Mouse (Mus musculus): Measurements from ENCODE around the gene Ugt1a7c. TPM values are rescaled to one million over a fixed set of nuclear protein-coding genes. Genes with fewer than 3 reads are reported as not detected.
A peak's percentile ranks its signal among the peaks of the same experiment; 100 is the strongest.
"Not testable (repeated sequence)": the region's sequence is repeated elsewhere in the genome, so short reads cannot be mapped to it uniquely, and the experiment has no call there.

The Ugt1a7c gene
- polyA plus RNA-seq, 1 experiment from 2014 or later = 57.4 TPM

DNA sequence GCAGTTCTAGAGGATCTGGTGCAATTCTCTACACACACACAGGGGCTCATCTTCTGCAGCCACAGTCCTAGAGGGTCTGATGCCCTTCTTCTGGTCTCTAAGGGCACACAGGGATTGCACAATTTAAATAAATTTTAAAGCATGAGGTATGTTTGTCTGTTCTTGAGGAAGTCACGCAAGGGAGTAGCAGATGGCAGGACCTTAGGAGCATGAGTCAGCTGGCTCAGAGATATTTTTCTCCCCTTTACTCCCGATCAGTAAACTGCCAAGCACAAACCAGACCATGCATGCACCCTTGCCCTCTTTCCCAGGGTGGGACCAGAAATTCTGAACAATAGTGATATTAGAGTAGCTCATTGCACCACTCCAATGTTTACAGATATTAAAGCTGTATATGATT, 63.6 kb downstream of the Ugt1a7c start:
- Histone ChIP-seq H3K9ac (ENCODE audit: low read depth, low read length) (no peak overlapping the region), H3K27me3 (replicated peaks; ENCODE audit: control insufficient read depth, insufficient read depth, low read length) (no peaks in the 10 kb centered on the region), H3K27ac (ENCODE audit: low read depth, low read length) (no peak overlapping the region), H3K4me3 (ENCODE audit: low read depth, low read length) (no peak overlapping the region), H3K36me3 (ENCODE audit: control insufficient read depth, insufficient read depth) (no peaks in the 10 kb centered on the region), H3K4me1 (replicated peaks; ENCODE audit: control insufficient read depth, insufficient read depth, low read length) (no peaks in the 10 kb centered on the region), H3K4me2 (replicated peaks; ENCODE audit: low read depth) (no peak overlapping the region), H3K9me3 (ENCODE audit: control insufficient read depth) (no peaks in the 10 kb centered on the region)
- ATAC-seq = peak; percentile 31
- WGBS = 24% methylated on average over 2 of the region's 2 CpGs
- no peak for TF ChIP-seq CTCF (IDR thresholded peaks at IDR 0.05; ENCODE audit: low read depth)

DNA sequence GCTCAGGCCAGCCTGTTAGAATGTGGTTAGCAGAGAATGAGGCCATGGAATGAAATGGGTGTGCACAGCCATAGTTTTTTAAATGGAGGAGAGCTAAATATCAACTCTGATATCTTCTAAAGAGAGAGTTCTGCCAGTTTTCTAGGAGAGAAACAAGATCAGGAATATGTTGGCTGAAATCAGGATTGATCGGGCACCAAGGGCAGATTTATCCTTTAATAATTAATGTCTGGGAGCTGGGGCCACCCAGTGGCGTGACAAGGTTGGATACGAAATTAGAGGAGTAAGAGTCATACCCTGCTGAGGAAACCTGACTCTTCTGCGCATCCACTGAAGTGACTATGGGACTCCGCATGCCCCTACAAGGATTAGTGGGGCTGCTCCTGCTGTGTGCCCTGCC, 70.8 kb downstream of the Ugt1a7c start, which contains the start of gene Ugt1a5:
Gene Ugt1a5 (plus strand): TSS at position 302 of the 400 bp plus-strand sequence.
- 78% methylated on average over 5 of the region's 5 CpGs for WGBS
- Histone ChIP-seq H3K4me2 (replicated peaks; ENCODE audit: low read depth) (no peak within 1 kb of the TSS), H3K36me3 (ENCODE audit: control insufficient read depth, insufficient read depth) (no peaks in the 10 kb centered on the region), H3K27me3 (replicated peaks; ENCODE audit: control insufficient read depth, insufficient read depth, low read length) (no peaks in the 10 kb centered on the region), H3K9ac (ENCODE audit: low read depth, low read length) (no peak within 1 kb of the TSS), H3K27ac (ENCODE audit: low read depth, low read length) (no peak within 1 kb of the TSS), H3K4me1 (replicated peaks; ENCODE audit: control insufficient read depth, insufficient read depth, low read length) (no peaks in the 10 kb centered on the region), H3K9me3 (ENCODE audit: control insufficient read depth) (no peaks in the 10 kb centered on the region; the same call in 1 of the 2 replicates), H3K4me3 (ENCODE audit: low read depth, low read length) (no peak within 1 kb of the TSS)
- TF ChIP-seq CTCF (IDR thresholded peaks at IDR 0.05; ENCODE audit: low read depth) = no peak
- no peak for ATAC-seq

DNA sequence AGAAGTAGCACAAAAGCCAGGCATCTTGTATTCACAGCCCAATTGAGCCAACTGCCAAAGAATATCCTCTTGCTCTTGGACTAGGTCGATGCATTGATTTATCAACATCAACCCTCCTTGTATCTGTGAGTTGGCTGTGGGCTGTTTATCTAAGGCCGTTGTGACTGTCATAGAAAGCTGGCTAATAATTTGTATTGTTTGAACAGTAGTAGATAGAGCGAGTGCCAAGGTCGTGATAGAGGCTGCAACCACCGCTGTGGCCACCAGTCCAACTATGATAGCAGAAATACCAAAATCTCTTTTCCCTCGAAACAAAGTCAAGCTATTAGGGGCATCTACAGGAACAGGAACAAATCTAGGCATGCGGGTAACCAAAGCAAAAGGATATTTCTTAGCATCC, 77.3 kb downstream of the Ugt1a7c start:
- H3K27me3 ChIP-seq (replicated peaks; ENCODE audit: control insufficient read depth, insufficient read depth, low read length); ATAC-seq; H3K27ac ChIP-seq (ENCODE audit: low read depth, low read length); H3K4me3 ChIP-seq (ENCODE audit: low read depth, low read length); H3K4me2 ChIP-seq (replicated peaks; ENCODE audit: low read depth); H3K4me1 ChIP-seq (replicated peaks; ENCODE audit: control insufficient read depth, insufficient read depth, low read length); H3K9me3 ChIP-seq (ENCODE audit: control insufficient read depth); H3K36me3 ChIP-seq (ENCODE audit: control insufficient read depth, insufficient read depth); H3K9ac ChIP-seq (ENCODE audit: low read depth, low read length): not testable (repeated sequence)
- WGBS = 70% methylated on average over 5 of the region's 7 CpGs

GRCm38 (mm10) chr1:88179657-88180056, 84.8 kb downstream of the Ugt1a7c start:
- Histone ChIP-seq H3K9me3 (ENCODE audit: control insufficient read depth) (peaks cover 3% of the 10 kb centered on the region; the same call in 1 of the 2 replicates), H3K9ac (ENCODE audit: low read depth, low read length) (no peak overlapping the region), H3K36me3 (ENCODE audit: control insufficient read depth, insufficient read depth) (peaks cover 3% of the 10 kb centered on the region; the same call in 1 of the 2 replicates), H3K4me3 (ENCODE audit: low read depth, low read length) (no peak overlapping the region), H3K27ac (ENCODE audit: low read depth, low read length) (no peak overlapping the region), H3K27me3 (replicated peaks; ENCODE audit: control insufficient read depth, insufficient read depth, low read length) (no peaks in the 10 kb centered on the region), H3K4me2 (replicated peaks; ENCODE audit: low read depth) (no peak overlapping the region), H3K4me1 (replicated peaks; ENCODE audit: control insufficient read depth, insufficient read depth, low read length) (no peaks in the 10 kb centered on the region)
- TF ChIP-seq CTCF (IDR thresholded peaks at IDR 0.05; ENCODE audit: low read depth) = no peak
- WGBS = 95% methylated on average over 1 of the region's 1 CpGs
- ATAC-seq = no peak

DNA sequence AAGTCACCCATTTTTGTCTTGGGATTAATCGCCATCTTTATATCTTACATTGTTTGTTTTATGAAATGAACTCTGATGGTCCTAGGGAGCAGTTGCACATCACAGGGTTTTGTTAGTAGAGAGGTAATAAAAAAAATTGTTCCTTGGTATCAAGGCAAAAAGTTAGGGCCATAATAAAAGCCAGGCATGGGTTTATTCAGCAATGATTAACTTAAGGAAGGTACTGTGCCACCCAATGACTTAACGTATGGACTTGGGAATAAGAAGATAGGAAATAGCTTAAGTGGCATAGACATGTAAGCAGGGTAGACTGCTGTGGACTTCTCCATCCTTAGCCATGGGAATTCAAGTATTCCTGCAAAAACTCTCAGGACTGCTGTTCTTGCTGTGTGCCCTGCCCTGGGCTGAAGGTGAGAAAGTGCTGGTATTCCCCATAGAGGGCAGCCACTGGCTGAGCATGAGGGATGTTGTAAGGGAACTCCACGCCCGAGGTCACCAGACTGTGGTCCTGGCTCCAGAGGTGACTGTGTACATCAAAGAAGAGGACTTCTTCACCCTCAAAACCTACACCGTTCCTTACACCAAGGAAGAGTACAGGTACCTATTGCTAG, 91.6 kb downstream of the Ugt1a7c start:
- Histone ChIP-seq H3K4me1 (replicated peaks; ENCODE audit: control insufficient read depth, insufficient read depth, low read length) (no peaks in the 10 kb centered on the region), H3K4me3 (ENCODE audit: low read depth, low read length) (no peak overlapping the region), H3K9me3 (ENCODE audit: control insufficient read depth) (no peaks in the 10 kb centered on the region), H3K27me3 (replicated peaks; ENCODE audit: control insufficient read depth, insufficient read depth, low read length) (no peaks in the 10 kb centered on the region), H3K36me3 (ENCODE audit: control insufficient read depth, insufficient read depth) (no peaks in the 10 kb centered on the region), H3K9ac (ENCODE audit: low read depth, low read length) (no peak overlapping the region), H3K27ac (ENCODE audit: low read depth, low read length) (no peak overlapping the region), H3K4me2 (replicated peaks; ENCODE audit: low read depth) (no peak overlapping the region)
- ATAC-seq = peak; percentile 53
- TF ChIP-seq CTCF (IDR thresholded peaks at IDR 0.05; ENCODE audit: low read depth) = no peak
- 68% methylated on average over 5 of the region's 5 CpGs for WGBS

GRCm38 (mm10) chr1:88192136-88192535, 97.3 kb downstream of the Ugt1a7c start:
- no peak for TF ChIP-seq CTCF (IDR thresholded peaks at IDR 0.05; ENCODE audit: low read depth)
- 72% methylated on average over 3 of the region's 3 CpGs for WGBS

More at GRCm38 (mm10) chr1:88192136-88192535, 97.3 kb downstream of the Ugt1a7c start:
- H3K9me3 ChIP-seq (ENCODE audit: control insufficient read depth) = no peaks in the 10 kb centered on the region
- H3K4me1 ChIP-seq (replicated peaks; ENCODE audit: control insufficient read depth, insufficient read depth, low read length) = no peaks in the 10 kb centered on the region
- no peaks in the 10 kb centered on the region for H3K36me3 ChIP-seq (ENCODE audit: control insufficient read depth, insufficient read depth)
- no peak overlapping the region for H3K4me2 ChIP-seq (replicated peaks; ENCODE audit: low read depth)
- ATAC-seq = no peak
- H3K9ac ChIP-seq (ENCODE audit: low read depth, low read length) = no peak overlapping the region
- no peak overlapping the region for H3K27ac ChIP-seq (ENCODE audit: low read depth, low read length)
- no peaks in the 10 kb centered on the region for H3K27me3 ChIP-seq (replicated peaks; ENCODE audit: control insufficient read depth, insufficient read depth, low read length)
- no peak overlapping the region for H3K4me3 ChIP-seq (ENCODE audit: low read depth, low read length)
